Mouse (Mus musculus) spleen, postnatal 0 days (tissue): ENCODE results near the gene Gm6904. TPM values are rescaled to one million over a fixed set of nuclear protein-coding genes. Genes with fewer than 3 reads are reported as not detected.

ENCODE experiments used
- polyA plus RNA-seq: library from polyadenylated mRNA; unstranded; fragments of >200 nt; fragmentation: Nextera tagmentation; extraction: Ambion mirVana; gene quantifications from 2 replicates; pipeline ENCODE4 v1.2.1, GENCODE M21; 2015

The Gm6904 gene
- not detected in 2 replicates for polyA plus RNA-seq

GRCm38 (mm10) chr14:59260056-59260455, at the start of gene Gm6904:
TSS of gene Gm6904 (minus strand) at chr14:59260216.

GRCm38 (mm10) chr14:59297391-59297790, 37.4 kb upstream of the Gm6904 start, which contains the start of gene Phf11a:
TSS of gene Phf11a (minus strand) at chr14:59297522.

GRCm38 (mm10) chr14:59200711-59201603, 59.1 kb downstream of the Gm6904 start, which contains the start of gene Rcbtb1:
TSS of gene Rcbtb1 (plus strand) at chr14:59201209.

Other genes with a start within 250 kb of the Gm6904 start
- gene 1700129C05Rik, start 117.3 kb downstream of the Gm6904 start, polyA plus RNA-seq = not detected in 2 replicates
- not detected in 2 replicates for gene Gm5142, start 81.5 kb downstream of the Gm6904 start, polyA plus RNA-seq
- gene Rcbtb1, start 59.0 kb downstream of the Gm6904 start, polyA plus RNA-seq = 12.7 and 14.6 TPM in 2 replicates
- 0.40 and 0.80 TPM in 2 replicates for gene Phf11a, start 37.3 kb upstream of the Gm6904 start, polyA plus RNA-seq
- gene Phf11b, start 81.1 kb upstream of the Gm6904 start, polyA plus RNA-seq = 2.6 and 4.7 TPM in 2 replicates
- gene Phf11d, start 105.3 kb upstream of the Gm6904 start, polyA plus RNA-seq = 3.6 and 5.9 TPM in 2 replicates
- 0.73 and 0.89 TPM in 2 replicates for gene Phf11c, start 135.2 kb upstream of the Gm6904 start, polyA plus RNA-seq
- gene Setdb2, start 180.7 kb upstream of the Gm6904 start, polyA plus RNA-seq = 7.2 and 8.6 TPM in 2 replicates
- gene Cab39l, start 180.8 kb upstream of the Gm6904 start, polyA plus RNA-seq = 19.8 and 21.2 TPM in 2 replicates